Mouse (Mus musculus) fibroblast of lung, adult 2 months (primary cell): ENCODE results near the gene Eral1.

Experiments used
- DNase-seq: peaks from one replicate; pipeline ENCODE4 v3.0.0-alpha.2; 2011; ENCODE audit warnings: low read depth

Eral1 gene

DNA sequence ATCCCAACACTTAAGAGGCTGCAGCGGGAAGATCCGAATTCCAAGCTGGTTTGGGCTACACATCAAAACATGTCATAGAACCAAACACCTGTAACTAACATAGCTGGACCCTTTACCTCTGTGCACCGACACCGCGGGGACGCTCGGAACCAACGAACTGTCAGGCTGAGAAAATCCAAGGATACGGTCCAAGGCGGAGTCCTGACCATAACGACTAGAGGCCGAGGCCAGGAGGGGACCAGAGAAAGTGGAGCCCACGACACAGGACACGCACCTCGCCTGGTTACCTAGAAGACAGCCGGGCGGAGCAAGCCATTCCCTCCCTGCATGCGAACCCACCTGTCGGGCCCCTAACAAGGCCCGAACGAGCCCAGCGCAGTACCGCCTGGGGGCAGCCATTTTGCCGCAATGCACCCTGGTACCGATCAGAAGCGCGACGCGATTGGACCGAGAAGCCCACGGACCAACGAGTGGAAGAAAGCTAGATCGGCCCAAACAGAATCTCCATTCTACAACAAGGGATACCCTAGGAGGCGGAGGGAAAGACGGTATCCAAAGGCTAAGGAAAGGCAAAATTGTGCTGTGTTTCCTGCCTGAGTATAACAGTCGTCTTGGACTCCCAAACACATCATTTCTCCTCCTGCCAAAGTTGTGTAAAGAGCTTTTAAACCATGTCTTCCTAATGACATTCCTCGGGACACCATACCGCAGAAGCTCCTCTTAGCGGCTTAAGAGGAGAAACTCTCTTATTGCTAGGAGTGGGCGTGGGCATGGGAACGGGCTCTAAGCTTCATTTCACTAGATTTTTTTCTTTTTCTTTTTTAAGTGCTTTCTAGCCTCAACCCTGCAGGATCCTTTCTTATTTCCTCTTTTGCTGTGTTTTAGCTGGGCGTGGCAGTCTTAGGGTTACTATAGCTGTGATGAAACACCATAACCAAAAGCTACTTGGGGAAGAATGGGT is at the start of gene Eral1:
Gene Eral1, minus strand, starts transcription at position 423 of the 961 bp plus-strand sequence.
- peak; percentile 76 for DNase-seq

DNA sequence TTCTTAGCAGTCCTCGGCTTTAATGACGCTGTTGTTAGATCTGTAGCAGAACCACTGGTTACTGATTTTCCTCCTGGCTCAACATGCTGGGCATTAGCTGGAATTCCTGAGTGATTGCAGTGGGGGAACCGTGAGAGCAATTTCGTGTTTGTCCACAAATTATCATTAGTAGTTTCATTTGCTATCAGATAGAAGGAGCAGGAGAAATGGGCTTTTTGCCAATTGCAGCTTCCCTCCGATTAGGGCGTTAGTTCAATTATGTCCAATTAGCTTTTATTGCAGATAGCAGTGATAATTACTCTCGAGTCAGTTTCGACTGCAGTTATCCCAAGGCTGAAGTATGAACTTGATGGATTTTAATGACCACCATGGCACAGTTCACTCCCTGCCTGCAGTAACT is 49.3 kb upstream of the Eral1 start:
- no peak for DNase-seq

DNA sequence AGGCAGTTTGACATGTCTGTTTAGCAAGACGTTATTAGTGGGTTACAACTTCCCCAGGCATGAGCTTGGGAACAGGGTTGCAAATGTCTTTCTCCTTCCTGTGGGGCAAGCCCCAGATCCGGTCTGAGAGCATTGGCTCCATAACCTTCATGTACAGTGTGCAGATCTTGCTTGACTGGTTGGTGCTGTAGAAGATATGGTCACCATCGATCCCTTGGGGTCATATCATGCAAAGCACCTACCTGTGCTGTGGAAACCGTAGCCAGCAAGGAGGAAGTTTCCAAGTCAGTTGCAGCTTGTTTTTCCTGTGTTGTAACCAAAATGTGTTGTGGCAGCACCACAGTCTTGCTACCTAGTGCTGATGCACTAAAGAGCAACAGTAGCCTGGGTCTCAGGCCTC is 46.6 kb upstream of the Eral1 start:
- no peak for DNase-seq

DNA sequence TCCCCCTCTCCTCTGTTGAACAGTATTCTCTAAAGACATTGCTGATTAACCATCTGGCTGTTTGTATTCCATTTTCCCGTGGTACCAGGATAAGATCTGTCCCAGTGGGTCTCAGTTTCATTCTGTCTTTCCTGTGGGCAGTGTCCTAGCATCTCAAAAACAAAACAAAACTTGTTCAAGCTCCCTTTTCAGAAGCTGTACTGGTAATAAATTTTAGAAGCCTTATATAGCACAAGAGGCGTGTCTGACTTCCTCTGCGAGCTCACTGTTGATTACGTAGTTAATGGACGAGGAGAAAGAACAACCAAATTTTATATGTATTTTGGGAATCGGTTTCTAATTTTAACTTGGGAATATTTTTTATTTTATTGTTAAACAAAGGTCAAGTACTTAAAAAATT is 45.5 kb upstream of the Eral1 start:
- DNase-seq: no peak

DNA sequence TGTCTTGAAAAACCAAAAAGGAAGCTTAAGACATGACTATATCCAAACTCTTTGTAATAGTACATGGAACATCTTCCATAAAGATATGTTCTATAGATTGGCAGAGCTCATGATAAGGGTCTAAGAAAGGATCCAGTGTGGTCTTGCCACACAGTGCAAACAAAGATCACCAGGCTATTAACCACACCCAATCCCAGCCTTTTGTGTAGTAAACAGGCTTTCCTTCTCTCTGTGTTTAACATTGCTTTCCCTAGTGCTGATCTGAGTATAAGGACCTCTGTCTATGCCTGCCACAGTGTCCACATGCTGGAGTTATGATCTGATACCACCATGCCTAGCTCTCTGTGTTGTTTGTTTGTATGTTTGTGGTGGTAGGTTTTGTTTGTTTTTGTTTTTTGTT is 43.6 kb upstream of the Eral1 start:
- no peak for DNase-seq

DNA sequence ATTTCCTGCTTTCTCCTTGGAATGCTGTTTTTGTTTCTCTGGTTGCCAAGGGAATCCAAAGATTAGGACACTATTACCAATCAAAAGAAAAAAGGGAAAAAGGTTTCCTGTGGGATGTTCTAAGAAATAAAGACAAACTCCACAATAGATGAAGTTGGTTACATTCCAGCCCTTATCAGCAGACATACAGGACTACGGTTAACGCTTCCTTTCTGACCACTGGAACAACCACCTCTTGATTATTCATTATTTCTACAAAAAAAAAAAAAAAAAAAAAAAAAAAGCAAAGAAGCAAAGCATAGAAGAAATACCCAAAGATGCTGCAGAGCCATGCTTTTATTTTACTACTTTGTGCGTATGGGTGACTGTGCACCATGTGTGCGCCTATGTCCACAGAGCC is 42.6 kb upstream of the Eral1 start:
- DNase-seq: no peak

DNA sequence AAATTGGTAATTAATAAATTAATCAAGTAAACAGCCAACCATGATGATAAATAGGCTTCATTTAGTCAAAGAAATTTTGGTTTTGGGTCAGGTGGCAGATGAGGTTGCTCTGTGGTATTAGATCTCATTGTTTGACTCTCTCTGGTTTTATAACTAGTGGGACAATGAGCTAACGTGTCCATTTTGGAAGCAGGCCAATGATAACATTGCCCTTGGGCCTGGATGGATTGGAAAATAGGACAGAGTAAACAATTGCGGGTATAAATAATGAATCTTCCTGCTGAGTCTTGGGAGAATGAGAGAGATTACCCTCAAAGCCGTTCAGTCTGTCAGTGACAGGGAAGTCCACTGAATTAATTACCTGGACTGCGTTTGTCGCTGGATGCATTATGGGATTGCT is 41.0 kb upstream of the Eral1 start:
- DNase-seq: no peak

DNA sequence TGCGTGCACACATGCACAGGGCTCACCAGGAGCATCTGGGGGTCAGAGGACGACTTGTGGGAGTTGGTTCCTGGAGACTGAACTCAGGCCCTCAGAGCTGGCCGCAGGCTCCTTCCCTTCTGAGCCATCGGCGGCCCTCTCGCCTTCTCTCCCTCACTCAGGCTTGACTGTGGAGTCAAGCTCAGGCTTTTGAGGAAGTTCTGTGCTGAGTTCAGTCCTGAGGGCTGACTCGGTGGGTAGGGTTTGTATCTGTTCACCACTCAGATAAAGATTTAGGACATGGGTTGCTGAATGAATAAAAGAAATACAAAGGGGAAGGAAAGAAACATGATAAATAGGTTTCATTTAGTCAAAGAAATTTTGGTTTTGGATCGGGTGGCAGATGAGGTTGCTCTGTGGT is 39.7 kb upstream of the Eral1 start:
- no peak for DNase-seq

DNA sequence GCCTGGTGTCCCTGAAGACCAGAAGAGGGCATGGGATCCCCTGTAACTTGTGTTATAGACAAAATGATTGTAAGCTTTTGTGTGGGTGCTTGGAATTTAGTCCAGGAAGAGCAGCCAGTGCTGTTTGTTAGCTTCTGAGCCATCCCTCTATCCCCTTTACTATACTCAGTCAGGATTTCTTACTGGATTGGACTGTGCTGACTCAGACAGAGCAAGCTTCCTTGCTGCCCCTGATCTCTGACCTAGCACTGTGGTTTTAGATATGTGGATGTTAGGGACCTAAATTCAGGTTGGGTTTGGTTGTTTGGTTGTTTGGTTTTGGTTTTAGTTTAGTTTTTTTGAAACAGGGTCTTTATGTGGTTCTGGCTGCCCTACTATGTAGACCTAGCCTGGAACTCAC is 38.3 kb upstream of the Eral1 start:
- DNase-seq: no peak

DNA sequence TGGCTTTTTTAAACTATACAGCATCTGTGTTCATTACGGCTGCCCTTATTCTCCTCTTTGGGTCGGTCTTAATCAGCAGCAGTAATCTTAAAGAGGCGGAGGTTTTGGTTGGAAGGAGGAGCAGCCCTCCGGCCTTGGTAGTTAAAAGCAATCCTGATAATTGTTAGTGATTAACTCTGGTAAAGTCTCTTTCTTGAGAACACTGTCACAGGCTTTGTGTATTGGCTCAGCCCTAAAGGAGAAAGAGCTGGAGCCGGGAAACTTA is 35.9 kb upstream of the Eral1 start:
- no peak for DNase-seq

DNA sequence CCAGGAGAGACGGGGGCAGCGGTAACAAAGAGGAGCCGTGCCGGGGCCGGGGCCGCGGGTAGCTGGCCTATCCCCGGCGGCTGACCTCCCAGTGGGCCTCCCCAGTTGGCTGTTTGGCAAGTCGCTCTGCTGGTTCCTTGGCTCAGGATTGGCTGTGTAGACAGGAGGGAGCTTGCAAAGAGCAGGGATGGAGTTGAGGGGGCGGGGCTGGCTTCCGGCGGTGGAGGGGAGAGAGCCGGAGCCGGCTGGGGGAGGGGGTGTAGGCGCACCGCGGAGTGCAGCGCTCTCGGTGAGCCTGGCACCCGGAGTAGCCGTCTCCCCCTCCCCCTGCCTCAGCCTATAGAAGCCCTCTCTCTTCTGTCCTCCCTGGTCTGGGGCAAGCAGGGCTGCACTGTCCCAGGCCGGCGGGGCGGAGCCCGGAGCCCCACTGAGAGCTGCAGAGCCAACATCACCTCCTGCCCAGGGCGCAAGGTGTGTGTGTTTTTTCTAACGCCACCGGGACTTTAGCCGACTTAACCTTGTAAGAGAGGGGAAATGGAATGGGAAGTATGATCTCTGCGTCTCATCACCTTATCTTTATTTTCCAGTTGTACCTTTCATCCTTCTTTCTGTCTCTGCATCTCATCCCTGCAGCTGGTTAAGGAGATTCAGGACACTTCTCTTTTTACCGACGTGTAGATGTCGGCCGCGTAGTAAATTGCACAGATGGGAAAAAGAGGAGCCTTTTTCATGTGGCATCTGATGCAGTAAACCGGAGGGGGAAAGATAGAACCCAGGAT is 35.4 kb upstream of the Eral1 start:
- DNase-seq: peak; percentile 90

DNA sequence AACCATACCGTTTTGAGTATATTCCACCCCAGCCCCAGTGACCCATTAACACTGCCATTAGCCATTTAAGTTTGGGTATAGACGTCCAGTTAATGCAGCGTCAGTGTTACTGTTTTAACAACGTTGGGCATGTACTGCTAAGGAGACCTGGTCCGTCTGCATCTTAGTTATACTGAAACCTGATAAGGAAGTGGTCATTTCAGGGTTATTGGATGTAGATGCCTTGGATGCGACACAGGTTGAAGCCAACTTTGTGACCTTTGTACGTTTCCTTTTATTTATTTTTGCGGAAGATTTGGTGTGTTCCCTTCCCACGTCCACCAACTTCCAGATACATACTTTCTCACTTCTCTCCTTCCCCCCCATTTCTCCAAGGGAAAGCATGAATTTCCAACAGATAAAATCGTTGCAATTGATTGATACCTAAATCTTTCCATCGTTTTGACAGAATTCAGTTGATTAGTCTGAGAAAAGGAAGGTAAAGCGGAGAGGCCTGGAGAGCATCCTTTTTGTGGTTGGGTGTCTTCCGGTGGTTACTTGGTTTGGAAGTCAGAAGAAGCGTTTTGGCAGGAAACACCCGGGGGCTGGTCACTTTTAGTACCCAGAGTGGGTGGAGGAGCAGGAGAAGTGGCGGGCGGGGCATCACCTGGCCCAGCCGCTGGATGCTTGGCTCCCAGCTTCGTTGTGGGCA is 34.6 kb upstream of the Eral1 start:
- no peak for DNase-seq

DNA sequence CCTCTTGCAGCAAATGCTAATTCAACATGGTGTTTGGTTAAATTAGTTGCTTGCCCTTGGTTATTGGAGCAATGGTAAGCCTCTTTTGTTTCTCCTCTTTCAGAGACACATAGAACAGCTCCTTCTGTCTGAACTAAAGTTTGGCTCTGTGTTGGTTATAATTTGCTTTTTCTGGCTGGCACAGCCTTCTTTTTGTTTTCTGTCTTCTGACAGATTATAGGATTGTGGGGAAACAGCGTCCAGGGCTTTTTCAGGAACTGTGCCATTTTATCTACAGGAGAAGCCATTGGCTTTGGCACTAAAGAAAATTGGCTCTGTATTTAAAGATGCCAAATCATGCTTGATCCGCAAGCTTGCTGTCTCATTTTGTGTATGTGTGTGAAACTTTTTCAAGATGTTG is 33.4 kb upstream of the Eral1 start:
- no peak for DNase-seq

DNA sequence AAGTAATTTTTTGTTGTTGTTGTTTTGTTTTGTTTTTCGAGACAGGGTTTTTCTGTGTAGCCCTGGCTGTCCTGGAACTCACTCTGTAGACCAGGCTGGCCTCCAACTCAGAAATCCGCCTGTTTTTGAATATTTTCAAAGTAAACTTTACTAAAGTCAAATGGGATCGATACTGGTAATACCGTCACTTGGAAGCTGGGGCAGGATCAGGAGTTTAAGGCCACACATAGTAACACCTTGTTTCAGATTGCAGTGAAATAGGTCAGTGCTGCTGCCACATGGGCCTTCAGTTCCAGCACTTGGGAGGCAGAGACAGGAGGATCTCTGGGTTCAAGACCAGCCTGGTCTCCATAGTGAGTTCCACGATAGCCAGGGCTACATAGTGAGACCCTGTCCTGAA is 24.3 kb upstream of the Eral1 start:
- no peak for DNase-seq

DNA sequence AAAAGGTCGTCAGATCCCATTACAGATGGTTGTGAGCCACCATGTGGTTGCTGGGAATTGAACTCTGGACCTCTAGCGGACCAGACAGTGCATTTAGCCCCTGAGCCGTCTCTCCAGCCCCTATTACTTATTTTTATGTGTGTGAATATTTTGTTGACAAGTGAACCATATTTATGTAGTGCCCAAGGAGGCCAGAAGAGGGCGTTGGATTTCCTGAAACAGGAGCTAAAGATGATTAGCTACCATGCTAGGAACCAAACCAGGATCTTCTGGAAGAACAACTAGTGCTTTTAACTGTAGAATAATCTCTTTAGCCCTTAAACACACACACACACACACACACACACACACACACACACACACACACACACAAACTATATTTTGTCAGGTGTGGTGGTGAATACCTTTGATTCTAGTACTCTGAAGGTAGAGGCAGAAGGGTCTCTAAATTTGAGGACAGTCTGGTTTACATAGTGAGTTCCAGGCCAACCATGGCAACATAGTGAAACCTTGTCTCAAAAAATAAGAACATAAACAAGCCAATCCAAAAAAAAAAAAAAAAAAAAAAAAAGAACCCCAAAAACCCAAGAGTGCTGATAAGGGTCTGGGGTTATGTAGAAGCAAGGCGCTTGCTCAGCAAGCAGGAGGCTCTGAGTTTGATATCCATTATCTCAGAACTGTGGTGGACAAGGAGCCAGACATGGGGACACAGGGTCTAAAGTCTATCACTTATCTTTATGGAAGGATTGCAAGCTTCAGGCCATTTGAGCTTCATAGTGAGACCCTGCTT is 23.0 kb upstream of the Eral1 start:
- no peak for DNase-seq

DNA sequence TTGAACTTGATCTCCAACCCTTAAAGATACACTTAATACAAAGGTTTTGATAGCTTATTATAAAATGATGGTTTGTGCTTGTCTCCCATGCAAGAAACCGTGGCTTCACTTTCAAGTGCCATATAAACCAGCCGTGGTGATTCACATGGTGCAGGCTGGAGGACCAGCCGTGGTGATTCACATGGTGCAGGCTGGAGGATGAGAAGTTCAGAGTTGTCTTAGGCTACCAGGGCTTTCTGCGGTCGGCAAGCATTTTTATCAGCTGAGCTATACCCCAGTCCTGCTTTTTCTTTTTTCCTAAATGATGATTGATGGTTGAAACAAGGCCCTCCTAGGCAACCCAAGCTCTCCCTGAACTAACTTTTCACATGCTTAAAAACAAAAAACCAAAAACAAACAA is 22.0 kb upstream of the Eral1 start:
- peak; percentile 64 for DNase-seq

DNA sequence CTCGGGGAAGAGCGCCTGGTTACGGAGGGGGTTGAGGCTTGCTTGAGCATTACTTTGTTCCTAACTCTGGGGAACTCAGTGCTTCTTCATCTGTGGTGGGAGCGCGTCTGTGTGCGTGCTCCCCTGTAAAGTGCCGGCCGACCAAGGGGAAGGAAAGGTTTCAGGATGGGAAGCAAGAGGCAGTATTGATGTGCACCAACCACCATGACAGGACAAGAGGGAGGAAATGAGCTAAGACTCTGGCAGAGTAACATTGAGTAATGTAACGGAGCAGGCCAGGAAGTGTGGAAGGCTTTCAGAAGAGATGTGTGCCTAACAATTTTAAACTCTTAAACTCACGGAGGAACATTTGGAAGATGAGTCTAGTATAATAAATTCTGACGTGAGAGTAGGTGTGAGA is 20.6 kb upstream of the Eral1 start:
- DNase-seq: no peak

DNA sequence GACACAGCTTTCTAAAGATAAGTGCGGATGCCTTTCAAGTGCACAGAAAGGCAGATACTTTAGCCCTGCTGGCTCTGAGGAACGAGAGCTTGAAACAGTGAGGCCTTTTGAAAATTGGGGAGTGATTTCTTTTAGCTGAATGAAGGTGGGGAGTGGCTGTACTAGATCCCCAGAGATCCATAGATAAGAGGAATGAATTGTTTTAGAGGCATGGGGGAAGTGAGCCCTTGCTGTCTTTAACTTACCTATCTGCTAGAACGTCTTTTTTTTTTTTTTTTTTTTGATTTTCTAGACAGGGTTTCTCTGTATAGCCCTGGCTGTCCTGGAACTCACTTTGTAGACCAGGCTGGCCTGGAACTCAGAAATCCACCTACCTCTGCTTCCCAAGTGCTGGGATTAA is 16.9 kb upstream of the Eral1 start:
- no peak for DNase-seq

DNA sequence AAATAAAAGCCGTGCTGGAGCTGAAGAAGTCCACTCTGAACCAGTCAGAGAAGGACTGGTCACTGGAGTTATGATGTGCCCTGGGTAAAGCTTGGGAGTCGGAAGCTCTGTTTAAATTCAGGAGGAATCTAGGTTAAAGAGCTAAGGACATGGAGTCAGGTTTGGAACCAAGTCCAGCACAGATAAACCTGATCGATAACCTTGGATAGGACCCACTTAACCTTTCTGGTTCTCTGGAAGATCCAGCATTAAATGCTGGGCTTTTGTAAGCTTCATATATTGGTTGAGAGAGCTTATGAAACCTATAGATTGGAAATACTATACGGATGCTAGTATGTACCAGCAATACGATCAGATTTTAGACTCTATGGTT is 14.9 kb upstream of the Eral1 start:
- DNase-seq: no peak

DNA sequence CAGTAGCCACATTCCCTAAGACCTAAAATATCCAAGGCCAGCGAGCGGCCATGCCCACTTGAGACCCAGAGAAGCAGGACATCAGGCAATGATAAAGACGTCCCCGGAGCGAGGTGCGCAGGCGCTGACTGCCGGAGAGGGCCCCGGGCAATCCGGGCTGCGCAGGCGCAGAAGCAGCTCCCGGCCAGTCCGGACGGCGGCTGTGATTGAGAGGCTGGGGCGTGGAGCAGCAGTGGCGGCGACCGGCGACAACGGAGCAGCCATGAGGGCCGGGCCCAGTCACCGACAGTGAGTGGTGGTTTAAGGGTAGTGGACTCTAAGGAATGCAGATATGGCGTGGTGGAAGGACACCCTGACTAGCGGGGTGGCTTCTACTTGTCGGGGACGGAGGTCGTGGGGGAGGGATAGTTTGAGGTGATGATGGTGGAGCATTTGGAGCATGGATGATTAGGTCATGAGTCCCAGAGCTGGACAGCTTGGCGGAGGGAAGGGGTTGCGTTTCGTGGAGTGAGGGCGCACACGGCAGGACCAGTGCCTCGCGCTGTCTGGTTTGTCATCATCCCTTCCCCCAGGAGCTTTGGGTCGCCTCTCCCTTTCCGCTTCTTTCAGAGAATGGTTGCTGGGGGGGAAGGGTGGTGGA is 14.4 kb upstream of the Eral1 start, which contains the start of gene Fam222b:
Gene Fam222b, plus strand, starts transcription at position 157 of the 640 bp plus-strand sequence.
- DNase-seq: peak; percentile 65

DNA sequence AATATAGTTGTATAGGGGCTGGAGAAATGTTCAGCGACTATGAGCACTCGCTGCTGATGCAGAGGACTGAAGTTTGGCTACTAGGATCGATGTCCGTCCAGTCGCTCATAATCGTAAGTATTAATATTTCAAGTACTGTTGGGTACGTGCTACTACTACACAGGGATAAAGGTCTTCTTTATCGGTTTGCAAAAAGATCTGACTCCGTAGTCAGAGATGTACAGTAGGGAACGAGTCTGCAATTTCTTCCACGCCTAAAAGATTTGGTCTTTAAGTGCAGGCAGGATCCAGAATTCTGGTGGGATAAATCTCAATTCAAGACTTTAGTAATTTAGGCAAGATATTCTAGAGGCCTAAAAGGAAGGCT is 13.9 kb upstream of the Eral1 start:
- no peak for DNase-seq
